Mouse (Mus musculus): ENCODE data around the gene Tead2.
A peak's percentile ranks its signal among the peaks of the same experiment; 100 is the strongest.

Gene Tead2

GRCm38 (mm10) chr7:45192585-45193310, 22.8 kb upstream of the Tead2 start:
- no peak for DNase-seq

- no peak for DNase-seq
These were observed 22.1 kb upstream of the Tead2 start for GRCm38 (mm10) chr7:45193406-45193805.

- no peak for DNase-seq
These were observed 21.4 kb upstream of the Tead2 start for GRCm38 (mm10) chr7:45193871-45194785.

GRCm38 (mm10) chr7:45195341-45196175, 20.0 kb upstream of the Tead2 start:
- DNase-seq = no peak

DNA sequence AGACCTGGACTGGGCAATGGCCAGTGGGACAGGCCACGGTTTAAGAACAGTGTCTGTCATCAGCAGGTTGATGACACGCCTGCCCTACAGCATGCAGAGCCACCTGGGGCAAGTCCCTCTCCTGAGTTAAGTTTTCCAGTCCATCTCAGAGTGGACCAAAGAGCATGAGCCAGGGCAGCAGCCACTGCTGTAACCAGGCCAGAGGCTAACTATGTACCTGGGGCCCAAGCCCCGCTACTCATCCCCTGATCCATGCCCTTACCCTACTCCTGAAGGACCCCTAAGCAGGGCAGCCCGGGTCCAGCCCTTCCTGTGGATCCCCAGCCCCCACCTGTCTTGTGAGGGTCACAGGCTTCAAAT, 19.4 kb upstream of the Tead2 start:
- no peak for DNase-seq

DNA sequence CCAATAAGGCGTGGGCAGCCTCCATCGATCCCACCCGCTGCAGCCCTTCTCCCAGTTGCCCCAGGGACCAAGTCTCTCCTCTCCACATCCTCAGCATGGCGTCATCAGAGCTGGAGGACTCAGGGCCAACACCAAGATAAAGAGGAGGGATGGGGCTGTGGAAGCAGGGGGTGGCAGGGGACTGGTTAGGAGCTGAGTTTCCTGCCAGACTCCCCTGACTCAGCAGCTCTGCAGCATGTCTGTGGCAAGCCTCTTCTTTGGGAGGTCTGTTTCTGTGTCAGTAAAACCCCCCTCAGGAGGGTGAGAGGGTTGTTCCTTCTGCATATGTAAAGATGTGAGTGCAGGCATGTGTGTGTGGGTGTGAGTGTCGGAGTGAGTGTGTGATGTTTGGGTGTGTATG, 18.6 kb upstream of the Tead2 start:
- DNase-seq = no peak

GRCm38 (mm10) chr7:45198435-45198834, 17.1 kb upstream of the Tead2 start:
- peak; percentile 87 for DNase-seq

DNA sequence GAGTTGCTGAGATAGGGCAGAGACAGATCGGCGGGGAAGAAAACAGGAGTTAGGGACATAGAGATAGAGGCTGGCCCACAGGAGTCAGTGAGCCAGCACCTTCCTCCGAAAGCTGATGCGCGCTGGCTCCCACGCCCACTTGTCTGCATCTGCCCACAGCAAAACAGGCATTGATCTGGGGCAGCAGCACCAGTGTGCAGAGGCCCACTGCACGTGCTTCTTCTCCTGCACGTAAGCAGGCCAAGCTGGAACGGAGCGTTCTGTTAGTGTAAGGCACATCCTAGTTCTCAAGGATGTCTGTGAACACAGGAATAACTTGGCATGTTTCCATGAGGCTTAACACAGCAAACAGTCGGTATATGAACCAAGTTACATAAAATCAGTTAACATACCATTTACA, 16.6 kb upstream of the Tead2 start:
- no peak for DNase-seq

GRCm38 (mm10) chr7:45202654-45203053, 12.9 kb upstream of the Tead2 start:
- no peak for DNase-seq

DNA sequence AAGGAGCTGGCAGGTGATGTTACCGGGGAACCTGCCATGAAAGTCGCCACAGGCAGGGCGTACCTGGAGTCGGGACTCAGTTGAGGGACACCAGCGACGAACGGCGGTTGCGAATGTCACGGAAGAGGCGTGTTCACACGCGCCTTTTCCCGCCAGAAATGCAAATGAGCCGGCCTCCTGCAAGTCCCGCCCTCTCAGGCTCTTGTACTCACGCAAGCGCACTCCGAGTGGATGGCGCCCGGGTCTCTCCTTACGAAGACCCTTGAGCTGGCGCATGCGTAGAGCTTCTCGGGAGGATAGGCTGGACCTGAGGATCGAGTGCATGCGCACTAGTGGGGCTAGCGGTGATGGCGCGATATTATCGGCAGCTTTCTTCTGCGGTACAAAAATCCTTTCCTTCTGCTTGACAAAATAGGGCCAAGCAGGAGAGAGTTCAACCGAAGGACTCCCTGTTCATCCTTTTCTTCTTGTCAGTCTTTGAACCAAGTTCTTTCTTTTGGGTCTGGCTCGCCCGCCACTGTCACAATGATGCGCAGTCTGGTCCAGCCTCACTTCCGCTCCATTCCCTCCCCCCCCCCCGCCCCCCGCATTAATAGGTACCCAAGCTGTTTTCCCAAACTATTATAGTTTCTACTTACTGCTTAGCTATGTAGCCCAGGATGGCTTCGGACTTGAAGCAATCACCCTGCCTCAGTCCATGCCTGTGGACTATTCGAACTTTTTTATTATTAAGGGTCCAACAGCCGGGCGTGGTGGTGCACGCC, 11.0 kb upstream of the Tead2 start, which contains the start of gene Ccdc155:
Ccdc155 (minus strand) TSS at position 513 of the 764 bp plus-strand sequence.
- DNase-seq = peak; percentile 95

DNA sequence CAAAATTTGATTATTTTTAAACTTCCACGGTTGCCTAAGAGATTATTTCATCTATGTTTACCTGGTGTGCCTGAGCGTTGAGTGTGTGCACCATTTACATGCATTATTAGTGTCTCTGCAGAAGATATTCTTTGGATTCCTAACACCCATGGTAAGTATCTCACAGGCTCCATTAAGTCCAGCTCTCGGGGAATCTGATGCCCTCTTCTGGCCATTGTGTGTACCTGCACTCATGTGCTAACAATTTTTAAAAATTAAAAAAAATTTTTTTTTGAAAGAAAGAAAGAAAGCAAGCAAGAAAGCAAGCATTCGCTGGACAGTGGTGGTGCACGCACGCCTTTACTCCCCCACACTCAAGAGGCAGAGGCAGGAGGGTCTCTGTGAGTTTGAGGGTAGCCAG, 7.3 kb upstream of the Tead2 start:
- no peak for DNase-seq

DNA sequence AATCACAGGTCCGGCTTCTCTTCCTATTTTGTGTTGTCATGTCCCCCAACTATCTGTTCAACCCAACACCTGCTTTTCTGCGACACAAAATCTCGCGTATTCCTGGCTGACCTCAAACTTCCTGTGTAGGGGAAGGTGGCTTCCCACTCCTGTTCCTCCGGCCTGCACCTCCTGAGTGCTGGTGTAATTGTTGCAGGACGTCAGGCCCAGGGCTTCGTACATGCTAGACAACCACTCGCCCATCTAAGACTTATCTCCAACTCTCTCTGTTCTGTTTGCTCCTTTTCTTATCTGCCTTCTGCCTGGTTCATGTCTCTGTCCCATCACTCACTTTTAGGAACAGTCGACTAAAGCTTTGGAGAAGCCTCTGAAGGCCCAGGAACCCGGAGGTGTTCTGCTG, 4.5 kb upstream of the Tead2 start:
- DNase-seq = no peak

GRCm38 (mm10) chr7:45211851-45212251, 3.7 kb upstream of the Tead2 start, which contains the start of gene Dkkl1:
TSS of gene Dkkl1 (minus strand) at chr7:45212147.
- no peak for DNase-seq

GRCm38 (mm10) chr7:45212356-45212755, 3.2 kb upstream of the Tead2 start:
- no peak for DNase-seq

- no peak for DNase-seq
These were observed 1.8 kb upstream of the Tead2 start for GRCm38 (mm10) chr7:45213708-45214107.

GRCm38 (mm10) chr7:45216442-45217183, 1.1 kb downstream of the Tead2 start:
- DNase-seq = peak; percentile 88

GRCm38 (mm10) chr7:45221680-45222079, 6.1 kb downstream of the Tead2 start:
- DNase-seq = no peak

DNA sequence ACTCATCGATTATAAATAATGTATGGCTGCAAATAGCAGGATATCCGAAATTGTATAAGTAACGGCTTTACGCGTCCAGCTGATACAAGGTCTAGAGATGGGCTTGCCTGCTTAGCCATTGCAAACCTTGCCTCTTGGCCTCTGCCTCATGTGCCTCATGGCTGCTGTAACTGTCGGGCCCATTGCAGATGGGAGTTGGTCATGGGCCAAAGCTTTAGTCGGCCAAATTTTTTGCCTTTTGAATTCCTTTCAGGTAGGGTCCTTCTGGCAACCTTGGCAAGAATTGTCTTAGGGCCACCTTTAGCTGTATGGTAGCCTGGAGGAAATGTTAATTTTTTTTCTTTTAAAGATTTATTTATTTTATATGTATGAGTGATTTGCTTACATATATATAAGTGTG, 9.3 kb downstream of the Tead2 start:
- no peak for DNase-seq

DNA sequence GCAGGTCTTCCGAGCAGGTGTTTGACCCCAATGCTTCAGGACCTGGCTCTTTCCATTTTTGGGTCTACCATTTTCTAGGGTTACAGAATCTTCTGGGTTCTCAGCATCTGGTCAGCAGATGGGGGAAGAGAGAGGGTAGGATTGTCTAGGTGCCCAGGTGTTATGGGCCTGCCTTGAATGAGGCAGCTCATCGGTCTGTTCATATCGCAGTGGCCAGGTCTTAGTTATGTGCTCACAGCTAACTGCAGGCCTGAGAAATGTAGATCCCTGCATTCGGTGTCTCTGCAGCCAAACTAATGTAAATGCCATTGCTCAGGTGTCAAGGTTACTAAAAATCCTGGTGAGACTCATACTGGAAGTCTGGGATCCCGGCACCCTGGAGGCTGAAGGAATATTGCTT, 10.9 kb downstream of the Tead2 start:
- no peak for DNase-seq

DNA sequence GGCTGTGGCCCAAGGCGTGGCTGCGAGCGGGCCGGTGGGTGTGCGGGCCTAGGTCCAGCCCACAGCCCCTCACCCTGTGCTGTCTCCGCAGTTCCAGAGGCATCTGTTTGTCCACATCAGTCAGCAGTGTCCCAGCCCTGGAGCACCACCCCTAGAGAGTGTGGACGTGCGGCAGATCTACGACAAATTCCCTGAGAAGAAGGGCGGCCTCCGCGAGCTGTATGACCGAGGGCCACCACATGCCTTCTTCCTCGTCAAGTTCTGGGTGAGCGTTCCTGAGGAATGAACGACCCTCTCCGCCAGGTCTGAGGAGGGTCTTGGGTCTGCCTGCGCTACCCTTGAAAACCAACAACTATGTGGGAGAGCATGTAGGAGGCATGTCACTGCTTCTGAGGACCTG, 13.0 kb downstream of the Tead2 start:
- no peak for DNase-seq

DNA sequence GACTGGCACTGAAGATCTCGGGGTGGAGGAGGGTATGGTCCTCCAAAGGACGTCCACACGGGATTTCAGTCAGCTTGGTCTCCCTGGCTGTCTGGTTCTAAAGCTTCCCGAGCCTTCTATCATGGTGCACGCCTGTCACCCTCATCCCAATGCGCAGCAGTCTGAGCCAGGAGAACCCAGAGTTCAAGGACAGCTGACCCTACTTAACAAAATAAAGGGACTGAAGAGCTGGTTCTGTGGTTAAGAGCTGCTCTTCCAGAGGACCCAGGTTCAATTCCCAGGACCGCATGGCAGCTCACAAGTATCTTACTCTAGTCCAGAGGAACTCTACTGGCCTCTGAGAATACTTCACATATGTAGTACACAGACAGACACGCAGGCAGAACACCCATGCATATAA, 13.5 kb downstream of the Tead2 start:
- no peak for DNase-seq
